Mouse (Mus musculus) cortical plate, adult 2 months (tissue): ENCODE measurements around the gene Vmn1r21.

Experiments used
- CTCF ChIP-seq: fragments of 200-500 bp; IDR thresholded peaks from 2 replicates; pipeline ENCODE4 v1.5.1; 2011; ENCODE audit warnings: mild to moderate bottlenecking, control low read depth, low read length; ENCODE audit not compliant: insufficient read depth; ENCODE audit errors: extremely low read depth
- POLR2A ChIP-seq: fragments of 200-500 bp; IDR thresholded peaks from 2 replicates; pipeline ENCODE4 v1.6.1; 2011; ENCODE audit warnings: mild to moderate bottlenecking, low read length, control low read depth; ENCODE audit not compliant: insufficient read depth; ENCODE audit errors: extremely low read depth

DNA sequence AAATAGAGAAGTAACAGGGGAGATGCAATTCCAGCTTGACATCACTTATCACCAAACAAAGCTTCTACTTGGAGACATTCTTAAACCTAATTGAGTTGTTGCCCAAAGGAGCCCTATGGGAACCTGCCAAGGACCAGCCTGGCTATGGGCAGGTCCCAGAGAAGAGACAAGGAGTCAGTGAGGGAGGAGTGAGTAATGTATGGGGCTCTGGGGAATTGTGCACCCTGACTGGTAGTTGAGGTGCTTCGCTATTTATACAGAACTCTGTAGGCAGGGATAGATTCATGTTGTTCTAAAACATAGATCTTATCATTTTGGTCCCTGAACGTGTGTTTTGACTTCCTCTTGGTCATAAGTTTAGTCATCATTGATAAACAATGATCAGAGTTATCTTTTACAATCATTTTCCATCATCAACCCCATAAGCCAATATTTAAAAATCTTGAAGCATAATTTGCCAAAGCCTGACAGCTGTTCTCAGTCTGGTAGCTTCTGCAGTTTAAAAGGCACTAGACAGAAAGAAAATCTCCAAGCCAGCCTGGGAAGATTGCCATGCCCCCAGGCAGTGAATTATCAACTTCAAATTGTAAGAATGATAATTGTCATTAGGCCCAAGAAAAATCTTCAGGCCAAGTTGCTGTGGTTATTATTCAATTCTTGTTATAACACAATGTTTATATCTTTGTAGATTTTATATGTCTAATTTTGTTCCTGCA, 10.3 kb downstream of the Vmn1r21 start:
- TF ChIP-seq CTCF (no peak), POLR2A (no peak)
